Mouse (Mus musculus) forelimb bud, embryonic 11.5 days (tissue): ENCODE data around the gene Nudt4.
A peak's percentile ranks its signal among the peaks of the same experiment; 100 is the strongest.

Source experiments
- DNase-seq: peaks from one replicate; pipeline ENCODE4 v3.0.0-alpha.2; 2012; ENCODE audit warnings: low read depth, low spot score

The Nudt4 gene

GRCm38 (mm10) chr10:95501463-95502081 is 62.4 kb downstream of the Nudt4 start, which contains the start of gene Mrpl42:
TSS of gene Mrpl42 (minus strand) at chr10:95501940.
- peak; percentile 91 for DNase-seq

- DNase-seq: no peak
These were observed 62.9 kb downstream of the Nudt4 start for GRCm38 (mm10) chr10:95501033-95501432.
